Mouse (Mus musculus) common myeloid progenitor, adult 5-6 weeks (primary cell): ENCODE results near the gene Zfp292. TPM values are rescaled to one million over a fixed set of nuclear protein-coding genes. Genes with fewer than 3 reads are reported as not detected.

ENCODE experiments used
- ATAC-seq: replicated peaks from 2 replicates; pipeline ENCODE4 v1.8.0; 2016; ENCODE audit warnings: low read depth, mild to moderate bottlenecking, moderate TSS enrichment, inconsistent platforms; ENCODE audit not compliant: poor library complexity, severe bottlenecking
- total RNA-seq: library from RNA; stranded (forward); fragments of 200-1000, 187-1606 nt; gene quantifications from 2 replicates; pipeline ENCODE4 v1.2.3, GENCODE M21; 2017

Gene Zfp292
- total RNA-seq, 1 experiment from 2014 or later = 50.7 TPM

DNA sequence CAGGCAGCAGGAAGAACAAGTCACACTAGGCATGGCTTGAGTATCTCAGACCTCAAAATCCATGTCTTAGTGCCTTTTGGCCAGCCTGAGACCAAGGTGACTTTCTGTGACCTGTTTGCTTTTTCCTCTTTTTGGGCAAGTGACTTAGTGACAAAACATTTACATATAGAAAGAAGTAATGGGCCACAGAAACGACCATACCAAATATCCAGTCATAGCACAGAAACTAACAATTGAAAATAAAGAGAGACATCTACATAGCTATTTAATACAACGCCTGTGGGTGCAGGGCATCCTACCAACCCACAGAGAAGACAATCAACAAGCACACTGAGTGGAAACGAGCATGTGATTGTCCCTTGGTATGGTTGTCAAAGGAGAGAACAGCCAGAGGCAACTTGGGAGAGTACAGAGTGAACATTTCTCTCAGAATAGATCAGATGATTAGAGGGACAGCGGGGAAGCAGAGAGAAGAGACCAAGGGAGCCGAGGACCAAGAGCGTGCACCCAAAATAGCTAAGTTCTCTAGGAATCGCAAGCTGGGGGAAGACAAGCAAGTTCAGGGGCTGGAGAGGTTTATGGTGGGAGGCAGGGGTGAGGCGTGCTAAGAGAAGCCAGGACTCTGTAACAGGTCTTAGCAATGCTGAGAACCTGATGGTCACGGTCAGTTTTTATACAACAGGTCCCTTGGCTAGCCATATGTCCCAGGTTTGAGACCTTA is 3.0 kb upstream of the Zfp292 start:
- no peak for ATAC-seq

DNA sequence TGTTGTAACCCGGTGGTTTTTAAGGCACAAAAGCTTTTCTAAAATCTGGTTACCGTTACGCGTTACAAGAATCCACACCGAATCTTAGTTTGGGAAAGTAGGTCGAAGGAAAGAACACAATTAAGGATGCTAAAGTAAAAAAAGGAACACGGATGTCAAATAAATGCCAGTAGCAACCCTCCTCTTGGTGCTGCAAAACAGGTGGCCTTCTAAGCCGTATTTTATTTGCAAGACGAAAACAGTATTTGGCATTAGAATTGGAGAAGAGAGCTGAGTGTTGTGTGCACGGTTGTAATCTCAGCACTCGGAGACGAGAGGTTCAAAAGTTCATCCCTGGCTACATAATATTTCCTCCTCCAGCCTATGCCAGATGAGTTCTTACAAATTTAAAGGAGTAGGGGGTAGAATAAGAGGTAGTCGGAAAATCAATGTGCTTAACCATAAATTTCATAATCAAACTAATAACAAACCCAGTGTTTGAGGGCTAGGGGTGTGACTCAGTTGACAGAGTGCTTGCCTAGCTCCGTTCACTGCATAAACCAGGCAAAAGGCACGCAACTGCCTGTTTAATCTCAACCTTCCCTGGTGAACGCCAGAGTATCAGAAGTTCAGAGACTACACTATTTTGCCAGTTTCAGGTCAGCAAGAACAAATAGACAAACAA is 738 bp upstream of the Zfp292 start:
- no peak for ATAC-seq

DNA sequence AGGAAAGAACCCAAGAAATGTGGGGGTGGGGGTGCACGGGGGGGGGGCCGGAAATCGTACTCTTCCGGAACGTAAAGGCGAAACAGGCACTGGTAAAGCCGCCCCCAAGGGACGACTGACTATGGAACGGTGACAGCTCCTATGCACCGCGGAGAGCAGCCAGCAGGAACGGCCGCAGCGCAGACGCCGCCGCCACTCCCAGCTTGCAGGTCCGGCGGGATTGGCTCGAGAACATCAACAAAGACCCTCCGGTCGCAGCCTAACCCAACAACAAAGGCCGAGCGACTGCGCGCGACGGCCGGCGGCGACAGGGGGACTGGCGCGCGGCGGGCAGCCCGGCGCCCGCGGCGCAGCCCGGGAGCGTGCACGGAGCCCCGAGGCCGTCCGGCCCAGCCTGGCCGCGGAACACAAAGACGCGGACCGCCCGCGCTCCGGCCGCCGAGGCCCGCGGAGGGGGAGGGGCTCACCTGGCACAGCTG is 430 bp downstream of the Zfp292 start:
- ATAC-seq = peak; percentile 31; the same call in 1 of the 2 replicates

DNA sequence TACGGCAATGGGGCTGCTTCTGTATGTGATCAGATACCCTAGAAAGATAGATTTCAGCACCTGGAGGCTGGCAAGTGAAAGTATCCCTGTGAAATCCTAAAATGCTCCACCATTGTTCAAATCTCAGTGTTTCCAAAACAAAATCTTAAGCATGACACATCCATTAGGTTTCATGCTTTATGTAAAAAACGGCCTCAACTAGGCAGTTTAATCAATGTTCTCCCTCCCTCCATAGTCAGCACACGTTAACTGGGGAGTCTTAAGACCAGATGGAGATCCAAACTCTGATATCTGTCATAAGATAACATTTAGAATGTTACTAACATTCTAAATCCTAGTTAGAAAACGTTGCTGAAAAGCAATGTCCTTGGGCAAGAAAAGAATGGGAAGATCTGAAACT is 909 bp downstream of the Zfp292 start:
- no peak for ATAC-seq

DNA sequence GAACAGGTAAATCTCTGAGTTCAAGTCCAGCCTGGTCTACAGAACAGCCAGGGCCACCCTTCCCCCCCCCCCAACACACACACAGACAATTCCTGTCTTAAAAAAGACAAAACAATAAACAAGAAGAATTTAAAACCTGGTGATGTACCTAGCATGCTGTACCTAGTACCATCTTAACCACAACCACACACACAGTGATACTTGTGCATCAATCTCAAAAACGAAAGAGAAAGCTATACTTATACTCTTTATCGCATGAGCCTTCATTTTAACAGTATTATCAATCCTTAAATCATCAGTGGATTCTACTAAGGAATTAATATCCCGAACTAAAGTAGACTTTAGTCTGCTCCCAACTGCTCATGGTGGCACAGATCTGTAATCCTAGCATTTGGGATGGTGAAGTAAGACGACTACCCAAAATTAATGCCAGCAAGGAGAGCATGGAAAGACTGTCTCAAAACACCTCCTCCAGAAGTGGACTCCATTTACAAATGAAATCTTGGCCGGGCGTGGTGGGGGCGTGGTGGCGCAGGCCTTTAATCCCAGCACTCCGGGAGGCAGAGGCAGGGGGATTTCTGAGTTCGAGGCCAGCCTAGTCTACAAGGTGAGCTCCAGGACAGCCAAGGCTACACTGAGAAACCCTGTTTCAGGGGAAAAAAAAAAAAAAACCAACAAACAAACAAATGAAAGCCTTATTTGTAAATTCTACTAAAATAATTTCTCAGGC is 1.7 kb downstream of the Zfp292 start:
- ATAC-seq = no peak

DNA sequence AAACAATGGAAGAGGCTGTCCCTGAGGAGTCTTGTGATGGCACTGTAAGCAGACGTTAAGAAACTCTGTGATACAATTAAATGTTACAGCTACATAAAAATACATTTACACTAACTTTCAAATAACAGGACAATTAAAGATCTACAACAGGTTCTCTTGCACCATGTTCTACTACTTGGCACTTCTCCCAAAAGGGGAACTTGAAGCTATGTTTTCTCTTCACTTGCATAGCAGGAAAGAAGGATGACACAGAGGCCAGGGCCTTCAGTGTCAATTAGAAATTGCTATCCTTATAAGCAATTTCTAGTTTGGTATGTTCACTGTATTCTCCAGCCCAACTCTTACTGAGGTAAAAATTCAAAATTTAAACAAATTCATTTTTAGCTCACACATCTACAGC is 8.5 kb downstream of the Zfp292 start:
- no peak for ATAC-seq

DNA sequence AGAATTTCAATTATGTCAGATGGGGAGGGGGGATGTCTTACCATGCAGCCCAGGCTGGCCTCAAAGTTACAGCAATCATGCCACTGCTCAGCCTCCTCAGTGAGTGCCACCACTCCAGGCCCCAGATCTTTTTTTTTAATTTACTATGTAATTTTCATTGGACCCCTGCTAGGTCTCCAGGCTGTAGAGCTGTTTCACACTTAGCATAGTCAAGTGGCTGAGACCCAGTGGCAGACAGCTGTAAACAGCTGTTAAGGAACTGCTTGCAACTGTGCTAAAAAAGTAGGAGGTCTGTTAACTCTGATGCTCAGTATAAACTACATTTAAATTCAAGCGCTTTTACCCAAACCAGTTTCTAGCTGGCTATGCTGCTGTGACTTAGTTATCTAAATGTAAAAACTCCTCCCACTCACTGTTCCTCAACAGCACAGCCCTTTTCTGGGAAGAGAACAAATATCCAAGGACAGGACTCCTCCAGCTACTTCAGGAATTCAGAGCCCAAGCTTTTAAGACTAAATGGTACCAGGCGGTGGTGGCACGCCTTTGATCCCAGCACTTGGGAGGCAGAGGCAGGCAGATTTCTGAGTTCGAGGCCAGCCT is 9.8 kb downstream of the Zfp292 start:
- no peak for ATAC-seq

DNA sequence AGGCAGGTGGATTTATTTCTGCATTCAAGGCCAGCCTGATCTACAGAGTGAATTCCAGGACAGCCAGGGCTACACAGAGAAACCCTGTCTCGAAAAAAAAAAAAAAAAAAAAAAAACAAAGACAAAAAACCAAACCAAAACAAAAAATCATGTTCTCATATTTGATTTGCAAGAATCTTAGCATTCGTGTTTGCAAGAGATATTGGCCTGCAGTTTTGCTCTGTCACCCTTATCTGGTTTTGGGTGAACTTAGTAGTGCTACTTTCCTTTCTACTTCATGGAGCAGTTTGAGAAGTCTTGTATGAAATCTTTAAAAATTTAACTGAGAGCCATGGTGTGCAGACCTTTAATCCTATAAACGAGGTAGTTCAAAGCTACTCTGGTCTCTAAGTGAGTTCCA is 12.9 kb downstream of the Zfp292 start:
- no peak for ATAC-seq

DNA sequence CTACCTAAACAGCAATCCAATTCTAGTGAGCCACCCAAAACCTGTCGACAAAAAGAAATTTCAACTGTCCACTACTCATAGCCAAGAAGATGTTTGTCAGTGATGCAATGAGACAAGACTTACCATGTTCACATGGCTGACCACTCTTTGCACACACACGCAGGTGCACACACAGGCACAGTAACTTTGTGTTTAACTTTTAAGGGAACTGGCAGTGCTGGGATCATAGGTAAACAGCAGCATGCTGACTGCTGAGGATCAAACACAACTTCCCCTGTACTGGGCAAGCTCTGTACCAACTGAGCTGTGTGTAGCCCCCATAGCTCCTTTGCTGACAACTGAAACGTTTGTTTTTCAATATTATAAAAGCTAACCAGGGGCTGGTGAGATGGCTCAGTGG is 21.3 kb downstream of the Zfp292 start:
- no peak for ATAC-seq

DNA sequence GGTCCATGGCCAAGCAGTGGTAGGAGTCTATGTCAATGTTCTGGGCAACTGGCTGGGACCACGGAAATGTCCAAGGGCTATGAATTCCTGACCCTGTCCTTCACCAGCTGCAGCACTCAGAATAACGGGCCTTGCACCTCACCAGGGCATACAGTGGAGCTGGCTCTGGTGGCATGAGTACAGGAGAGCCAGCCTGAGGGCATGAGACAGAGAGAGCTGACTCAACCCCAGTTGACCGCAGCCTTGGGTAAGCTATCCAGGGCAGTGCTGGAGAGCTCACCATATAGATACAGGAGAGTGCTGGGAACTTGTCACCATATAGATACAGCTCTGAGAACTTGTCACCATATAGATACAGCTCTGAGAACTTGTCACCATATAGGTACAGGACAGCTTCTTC is 23.3 kb downstream of the Zfp292 start:
- no peak for ATAC-seq

DNA sequence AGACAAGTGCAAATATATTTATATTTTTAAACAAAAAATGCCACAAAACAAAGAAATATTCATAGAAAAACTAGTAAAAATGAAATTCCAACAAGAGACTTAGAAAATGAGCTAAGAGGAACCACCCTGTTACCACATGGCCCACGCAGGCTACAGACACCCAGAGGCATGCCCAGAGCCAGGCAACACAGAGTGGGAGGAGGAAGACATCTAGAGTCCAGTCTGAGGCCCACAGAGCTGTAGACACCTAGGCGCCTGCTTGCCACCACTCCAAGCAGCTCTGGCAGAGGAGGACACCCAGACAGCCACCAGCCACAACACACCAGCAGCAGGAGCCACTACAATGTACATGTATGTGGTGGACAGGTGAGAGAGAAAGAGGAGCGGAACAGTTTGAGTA is 23.9 kb downstream of the Zfp292 start:
- ATAC-seq = no peak

DNA sequence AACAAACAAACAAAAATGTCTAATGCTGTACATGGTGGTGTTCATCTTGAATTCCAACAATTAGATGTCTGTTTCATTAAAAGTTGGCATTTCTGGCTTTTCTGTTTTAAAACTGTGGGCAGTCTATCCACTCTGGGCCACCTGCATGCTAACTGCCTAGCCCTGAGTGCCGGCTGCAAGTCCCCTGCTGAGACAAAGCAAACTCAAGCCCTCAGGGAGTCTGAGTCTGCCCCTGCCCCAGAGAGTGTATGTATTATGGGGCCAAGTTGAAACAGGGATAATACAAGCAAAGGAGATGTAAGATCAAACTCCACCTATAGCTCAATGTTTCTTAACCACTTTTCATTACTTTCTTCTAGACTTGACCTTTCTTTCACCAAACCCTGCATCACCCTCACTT is 26.8 kb downstream of the Zfp292 start:
- no peak for ATAC-seq

DNA sequence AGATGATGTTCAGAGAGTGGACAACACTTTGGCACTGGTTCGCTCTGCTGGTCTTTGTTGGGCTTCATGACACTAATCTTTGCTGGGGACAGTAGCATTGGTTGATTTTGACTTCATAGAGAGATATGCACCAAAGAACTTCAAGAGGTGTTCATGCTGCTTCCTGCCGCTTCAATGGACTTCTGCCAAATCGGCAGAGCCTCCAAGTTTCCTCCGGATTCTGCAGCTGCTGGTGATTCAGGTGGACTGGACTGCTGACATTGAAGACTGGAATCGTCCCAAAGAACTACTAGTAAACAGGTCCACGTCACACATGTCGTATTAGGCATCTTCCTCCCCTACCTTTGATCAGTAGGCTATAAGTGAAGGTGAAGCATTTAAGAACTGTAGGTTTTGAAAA is 30.7 kb downstream of the Zfp292 start:
- no peak for ATAC-seq

DNA sequence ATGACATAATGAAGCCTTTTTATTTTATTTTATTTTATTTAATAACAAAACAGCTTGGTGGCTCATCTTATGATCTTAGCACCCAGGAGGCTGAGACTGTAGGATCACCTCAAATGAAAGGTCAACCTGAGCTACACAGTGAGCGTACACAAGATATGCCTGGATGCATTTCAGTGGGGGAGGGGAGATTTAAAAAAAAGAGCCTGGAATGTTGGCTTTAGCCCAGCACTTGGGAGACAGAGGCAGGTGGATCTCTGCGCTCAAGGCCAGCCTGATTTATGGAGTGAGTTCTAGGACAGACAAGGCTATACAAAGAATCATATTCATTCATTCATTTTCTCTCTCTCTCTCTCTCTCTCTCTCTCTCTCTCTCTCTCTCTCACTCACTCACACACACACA is 32.6 kb downstream of the Zfp292 start:
- ATAC-seq = no peak

DNA sequence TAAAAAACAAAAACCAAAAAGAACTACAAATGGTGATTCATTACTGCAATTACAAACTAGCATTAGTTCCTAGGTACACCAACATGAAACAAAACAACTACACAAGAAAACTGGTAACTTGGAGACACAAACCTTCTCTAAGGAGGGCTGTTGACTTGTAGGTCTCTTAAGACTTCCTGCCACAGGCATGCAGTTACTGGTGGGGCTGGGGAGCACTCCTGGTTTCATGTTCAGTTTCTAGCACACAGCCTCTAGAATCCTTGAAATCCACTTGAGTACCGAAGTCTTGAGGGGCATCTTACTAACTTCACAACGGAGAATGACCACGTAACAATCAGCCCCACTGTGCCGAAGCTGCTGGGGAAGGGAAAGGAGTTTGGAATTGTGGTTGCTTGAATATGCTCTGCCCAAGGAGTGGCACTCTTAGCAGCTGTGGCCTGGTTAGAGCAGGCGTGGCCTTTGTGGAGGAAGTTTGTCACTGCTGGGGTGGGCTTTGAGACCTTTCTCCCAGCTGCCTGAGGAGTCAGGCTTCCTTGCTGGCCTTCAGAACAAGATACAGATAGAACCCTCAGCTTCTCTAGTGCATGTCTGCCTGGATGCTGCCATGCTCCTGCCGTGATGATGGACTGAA is 35.0 kb downstream of the Zfp292 start:
- ATAC-seq = peak; percentile 63

DNA sequence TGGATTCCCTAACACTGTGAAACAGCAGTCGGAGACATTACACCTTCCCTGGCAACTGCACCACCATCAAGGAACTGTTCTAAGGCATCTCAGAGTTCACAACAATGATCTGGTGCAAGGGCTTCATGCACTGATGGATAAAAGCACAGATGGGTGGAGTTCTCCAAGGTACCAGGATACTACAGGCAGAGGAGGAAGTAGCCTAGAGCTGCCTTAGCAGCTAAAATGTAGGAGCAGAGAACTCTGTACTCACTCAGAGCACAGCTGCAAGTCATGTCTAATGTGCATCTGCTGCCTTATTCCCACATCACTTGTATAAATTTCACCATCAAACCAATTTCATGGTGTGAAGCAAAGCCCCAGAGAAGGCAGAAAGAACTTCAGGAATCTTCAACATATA is 38.9 kb downstream of the Zfp292 start:
- peak; percentile 54; the same call in 1 of the 2 replicates for ATAC-seq

DNA sequence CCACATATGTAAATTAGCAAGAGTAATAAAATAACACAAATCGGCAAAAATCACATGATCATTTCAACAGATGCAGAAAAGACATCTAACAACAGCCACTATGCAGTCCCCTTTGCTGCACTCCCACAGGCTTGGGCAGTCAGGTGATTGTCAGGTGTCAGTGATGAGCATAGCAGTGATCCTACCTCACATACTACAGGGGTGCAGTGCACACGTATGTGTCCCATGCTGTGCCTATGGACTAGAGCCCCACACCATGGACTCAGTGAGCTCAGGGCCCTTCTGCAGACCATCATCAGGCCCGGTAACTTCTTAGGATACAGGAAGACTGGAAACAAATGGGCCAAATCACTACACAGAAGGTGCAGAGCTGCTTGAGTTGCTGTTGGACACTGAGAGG is 39.9 kb downstream of the Zfp292 start:
- no peak for ATAC-seq

DNA sequence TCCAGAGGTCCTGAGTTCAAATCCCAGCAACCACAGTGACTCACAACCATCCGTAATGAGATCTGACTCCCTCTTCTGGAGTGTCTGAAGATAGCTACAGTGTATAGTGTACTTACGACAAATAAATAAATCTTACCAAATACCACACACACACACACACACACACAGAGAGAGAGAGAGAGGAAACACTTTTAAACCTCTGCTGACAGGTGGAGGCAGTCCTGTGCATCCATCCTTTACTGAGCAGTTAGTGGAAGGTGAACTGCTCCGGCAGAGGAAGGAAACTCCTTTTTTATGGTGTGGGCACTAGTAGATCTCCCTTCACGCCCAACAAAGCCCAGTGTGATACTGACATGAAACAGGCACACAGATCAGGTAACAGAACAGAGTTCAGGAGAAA is 51.3 kb downstream of the Zfp292 start:
- no peak for ATAC-seq

DNA sequence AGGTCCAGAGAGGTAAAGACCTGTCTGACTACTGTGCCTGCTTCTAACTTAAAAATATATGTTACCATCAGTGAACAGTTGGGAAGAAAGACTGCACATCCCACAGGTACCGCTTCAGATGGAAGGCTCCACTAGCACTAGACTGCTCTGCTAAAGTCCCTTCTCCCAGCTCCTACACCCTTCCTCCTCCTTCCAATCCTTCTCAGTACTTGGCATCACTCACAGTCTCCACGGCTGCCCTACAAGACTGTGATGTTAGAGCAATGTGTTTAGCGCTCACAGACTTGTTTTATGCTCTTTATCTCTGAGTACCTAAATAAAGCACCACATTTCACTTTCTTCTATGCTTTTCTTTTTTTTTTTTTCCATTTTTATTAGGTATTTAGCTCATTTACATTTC is 53.3 kb downstream of the Zfp292 start:
- ATAC-seq = no peak

DNA sequence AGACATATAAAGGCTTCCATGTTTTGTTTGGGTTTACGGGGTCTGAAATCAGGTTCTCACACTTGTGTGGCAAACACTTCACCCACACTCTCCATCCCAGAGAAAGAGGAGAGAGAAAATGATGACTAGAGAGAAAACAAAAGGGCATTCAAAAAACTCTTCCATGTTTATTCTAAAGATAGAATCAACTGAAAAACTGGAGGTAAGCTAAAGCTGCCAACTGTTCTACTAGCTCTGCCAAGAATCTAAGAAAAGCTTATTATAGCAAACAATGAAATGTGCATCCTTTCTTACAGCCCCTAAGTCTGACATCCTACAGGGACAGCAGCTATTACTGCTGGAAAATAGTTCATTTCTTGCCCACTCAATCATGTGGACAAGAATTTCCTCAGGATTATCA is 58.9 kb downstream of the Zfp292 start:
- ATAC-seq = no peak
